Mouse (Mus musculus) liver, embryonic 14.5 days (tissue): Measurements from ENCODE around the gene H2-K1.

ENCODE experiments used
- CTCF ChIP-seq: IDR thresholded peaks from 2 replicates; pipeline ENCODE4 v1.5.1; 2016; ENCODE audit warnings: antibody characterized with exemption, low read depth, control low read depth
- EP300 ChIP-seq: IDR thresholded peaks from 2 replicates; pipeline ENCODE4 v1.6.1; 2016; ENCODE audit warnings: antibody characterized with exemption, low read depth

DNA sequence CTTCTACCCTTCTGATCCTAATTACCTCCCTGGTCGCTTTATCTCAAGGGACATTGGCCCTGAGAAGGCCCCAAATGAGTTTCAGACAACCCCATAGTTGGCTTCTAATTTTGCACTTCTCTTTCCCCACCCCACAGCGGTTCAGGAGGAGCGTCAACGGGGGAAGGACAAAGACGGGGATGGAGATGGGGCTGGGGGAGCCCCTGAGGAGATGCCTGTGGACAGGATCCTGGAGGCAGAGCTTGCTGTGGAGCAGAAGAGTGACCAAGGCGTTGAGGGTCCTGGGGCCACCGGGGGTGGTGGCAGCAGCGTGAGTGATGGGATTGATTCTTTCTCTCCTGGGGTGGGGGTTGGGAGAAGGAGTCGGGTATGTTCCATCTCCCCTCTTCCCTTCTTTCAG is 35.4 kb upstream of the H2-K1 start:
- TF ChIP-seq CTCF (no peak), EP300 (no peak)
